Mouse (Mus musculus): ENCODE measurements at regions not wholly inside any gene's neighbourhood (a gene's known extent, or its start where the extent isn't known, plus 50 kb on each side); places are given as distances from the start of the nearest gene placed in this dataset.

DNA sequence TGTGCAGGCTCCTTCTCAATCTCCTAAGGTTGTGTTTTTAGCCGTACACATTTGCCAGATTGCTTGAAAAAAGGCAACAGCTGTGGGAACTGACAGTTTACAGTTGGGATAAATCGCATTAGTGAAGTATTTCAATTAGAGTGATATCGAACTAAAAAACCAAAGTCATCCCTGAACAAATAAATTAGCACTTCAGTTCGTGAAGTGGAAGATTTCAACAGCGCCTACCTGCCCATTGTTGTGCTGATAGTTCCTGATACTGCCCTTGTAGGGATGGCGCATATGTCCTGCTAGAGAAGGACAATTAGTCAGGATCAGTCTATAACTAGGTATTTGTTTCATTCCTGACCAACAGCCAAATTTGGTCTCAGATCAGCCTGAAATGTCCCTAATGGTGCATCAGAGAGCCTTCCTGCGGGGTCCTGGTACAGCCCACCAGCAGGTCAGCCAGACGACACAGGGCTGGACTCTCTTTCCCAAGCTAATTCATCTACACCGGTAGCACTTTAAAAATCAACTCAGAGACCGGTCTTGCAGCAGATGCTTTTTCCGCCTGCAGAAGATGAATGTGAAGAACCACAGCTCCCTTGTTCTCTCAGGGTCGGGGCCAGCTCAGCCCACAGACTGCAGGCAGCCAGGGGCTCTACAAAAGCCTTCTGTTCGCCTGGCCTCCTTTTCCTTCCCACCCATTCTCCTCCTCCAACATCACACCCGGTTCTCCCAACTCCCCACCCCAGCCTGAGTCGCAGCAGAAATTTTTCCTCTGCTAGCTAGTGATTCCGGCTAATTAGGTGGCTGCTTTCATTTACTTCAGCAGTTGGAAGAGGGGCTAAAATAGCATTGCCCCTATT is 146.1 kb downstream of the Psat1 start:
- DNase-seq (ENCODE audit: inconsistent ontology term) = peak; percentile 94

DNA sequence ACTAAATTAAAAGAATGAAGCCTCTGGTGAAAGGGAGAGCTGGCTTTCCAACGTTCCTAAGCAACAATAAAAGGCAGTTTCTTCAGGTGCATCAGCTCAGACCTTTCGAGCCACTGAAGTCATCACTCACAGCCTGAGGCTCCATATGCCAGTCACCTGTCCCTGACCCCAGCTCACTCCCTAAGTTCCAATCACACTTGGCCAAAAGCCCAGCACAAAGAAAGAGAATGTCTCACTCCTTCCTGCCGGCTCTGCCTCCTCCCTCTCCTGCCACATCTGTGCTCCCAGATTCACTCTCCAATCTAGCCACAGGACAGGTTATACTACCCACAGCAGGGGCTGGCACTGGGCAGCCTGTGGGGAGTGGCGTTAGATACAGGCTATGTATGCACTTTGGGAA is 150.7 kb downstream of the Psat1 start:
- no peak for DNase-seq (ENCODE audit: inconsistent ontology term)

DNA sequence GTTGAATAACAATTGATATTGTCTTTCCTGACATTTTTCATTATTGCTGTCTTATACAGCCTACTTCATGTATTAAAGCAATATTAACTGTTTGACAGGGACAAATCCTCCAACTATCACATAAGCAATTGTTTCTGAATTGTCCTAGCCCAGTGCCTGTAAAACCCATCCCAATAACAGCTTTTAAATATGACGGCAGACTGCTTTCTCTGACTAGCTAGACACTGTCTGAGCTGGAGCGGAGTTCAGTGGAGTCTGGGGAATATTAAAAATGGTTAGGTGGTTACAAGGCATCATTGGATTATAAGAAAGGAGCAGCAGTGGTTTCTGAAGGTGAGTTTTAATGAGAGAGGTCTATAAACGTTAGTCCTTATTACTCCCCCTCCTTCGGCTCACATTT is 155.2 kb downstream of the Psat1 start:
- no peak for DNase-seq (ENCODE audit: inconsistent ontology term)

DNA sequence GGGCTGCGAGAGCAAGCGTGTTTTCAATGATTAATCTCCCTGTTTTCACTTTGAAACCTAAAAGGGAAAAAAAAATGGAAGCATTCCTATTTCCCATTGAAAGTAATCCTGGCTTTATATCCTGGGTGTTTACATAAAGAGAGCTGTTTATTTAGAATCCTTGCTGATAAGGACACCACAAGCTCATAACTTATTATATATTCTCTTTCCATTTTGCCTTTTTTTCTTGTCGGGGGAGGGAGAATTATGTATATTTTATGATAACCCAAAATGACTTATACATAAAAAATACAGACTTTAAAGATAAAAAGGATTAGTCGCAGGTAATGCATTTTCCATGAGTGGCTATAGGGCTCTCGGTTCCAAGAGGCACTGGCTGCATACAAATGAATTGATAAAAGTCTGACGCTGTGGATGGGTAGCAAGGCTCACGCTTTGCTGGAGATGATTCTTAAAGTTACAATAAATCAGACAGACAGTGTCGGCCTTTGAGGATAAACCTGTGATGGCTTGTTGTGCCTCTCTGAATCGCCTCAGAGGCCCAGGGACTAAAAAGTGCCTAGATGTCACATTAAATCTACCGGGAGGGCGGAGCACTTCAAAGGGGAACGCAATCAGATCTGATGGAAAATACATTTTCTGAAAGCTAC is 155.7 kb downstream of the Psat1 start:
- DNase-seq (ENCODE audit: inconsistent ontology term) = no peak

DNA sequence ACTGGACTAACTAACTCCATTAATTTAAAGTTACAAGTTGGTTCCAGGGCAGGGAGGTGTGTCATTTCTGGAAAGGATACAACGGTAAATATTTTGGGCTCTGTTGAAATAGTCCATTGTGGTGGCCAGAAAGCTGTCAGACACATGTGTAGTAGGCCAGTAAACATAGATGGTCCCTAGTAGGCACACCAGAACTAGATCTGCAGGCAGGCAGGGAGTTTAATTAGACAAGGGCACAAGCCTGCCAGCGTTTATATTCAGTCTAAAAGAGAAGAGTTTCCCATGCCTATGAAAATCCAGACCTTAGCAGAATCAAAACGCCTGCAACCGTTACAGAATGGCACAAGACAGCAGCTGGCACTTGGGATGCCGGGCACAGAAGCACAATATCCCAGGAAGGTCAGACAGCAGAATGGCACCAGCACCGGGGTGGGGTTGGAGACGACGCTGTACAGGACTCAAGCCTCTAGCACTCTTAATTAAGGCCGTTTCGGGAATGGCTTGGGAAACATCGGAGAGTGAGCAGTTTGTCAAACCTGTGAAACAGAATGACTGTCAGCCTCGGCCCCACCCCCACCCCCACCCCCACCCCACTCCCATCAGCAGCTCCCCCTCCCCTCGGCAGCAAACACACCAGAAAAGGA is 156.4 kb downstream of the Psat1 start:
- DNase-seq (ENCODE audit: inconsistent ontology term) = no peak

DNA sequence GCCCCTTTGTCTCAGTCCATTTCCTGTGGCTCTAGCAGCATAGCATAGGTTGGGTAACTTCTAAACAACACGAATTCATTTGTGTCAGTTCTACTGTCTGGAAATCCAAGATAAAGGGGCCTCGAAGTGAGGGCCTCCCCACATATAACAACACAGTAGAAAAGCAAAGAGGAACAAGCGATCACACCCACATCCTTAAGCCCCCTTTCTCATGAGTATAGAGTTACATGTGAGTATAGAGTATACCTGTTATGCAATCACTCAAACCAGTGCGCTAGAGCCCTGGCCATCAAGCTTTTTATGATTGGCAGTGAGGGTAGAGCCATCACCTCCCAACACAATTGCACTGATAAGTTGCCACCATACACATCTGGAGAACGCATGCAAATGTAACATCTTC is 157.4 kb downstream of the Psat1 start:
- no peak for DNase-seq (ENCODE audit: inconsistent ontology term)

DNA sequence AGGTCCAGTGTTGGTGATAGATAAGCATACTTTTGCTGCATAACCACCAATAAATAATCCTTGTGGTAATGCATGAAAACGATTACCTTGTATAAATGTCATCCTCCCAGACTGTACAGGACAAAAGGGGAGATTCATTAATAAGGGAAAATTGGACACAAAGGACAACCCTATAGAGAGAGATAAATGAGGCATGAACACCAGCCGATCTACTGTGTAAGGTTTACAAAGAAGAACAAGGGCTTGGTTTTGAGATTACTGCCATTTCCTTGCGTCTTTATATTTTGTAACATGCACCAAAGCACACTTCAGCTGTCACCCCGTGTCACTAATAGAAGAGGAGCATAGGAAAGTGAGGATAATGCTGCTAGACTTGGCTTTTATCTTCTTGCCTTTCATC is 162.5 kb downstream of the Psat1 start:
- no peak for DNase-seq (ENCODE audit: inconsistent ontology term)

DNA sequence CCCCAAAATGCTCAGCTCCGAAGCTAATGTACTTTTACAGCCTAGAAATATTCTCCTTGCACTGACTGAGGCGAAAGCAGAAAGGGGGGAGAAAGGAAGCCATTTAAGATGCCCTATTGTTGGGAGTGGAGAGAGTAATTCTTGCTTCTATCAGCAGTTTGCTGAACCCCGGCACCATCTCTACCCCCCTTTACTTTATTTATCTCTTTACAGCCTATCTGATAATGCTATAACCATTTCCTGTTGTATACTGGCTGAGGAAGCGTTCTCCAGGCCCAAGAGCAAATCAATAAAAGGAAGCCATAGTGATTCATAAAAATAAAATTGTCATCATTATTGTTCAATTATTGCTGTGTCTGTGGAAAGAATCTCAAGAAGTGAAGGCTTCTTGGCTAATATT is 177.5 kb downstream of the Psat1 start:
- DNase-seq (ENCODE audit: inconsistent ontology term) = no peak

DNA sequence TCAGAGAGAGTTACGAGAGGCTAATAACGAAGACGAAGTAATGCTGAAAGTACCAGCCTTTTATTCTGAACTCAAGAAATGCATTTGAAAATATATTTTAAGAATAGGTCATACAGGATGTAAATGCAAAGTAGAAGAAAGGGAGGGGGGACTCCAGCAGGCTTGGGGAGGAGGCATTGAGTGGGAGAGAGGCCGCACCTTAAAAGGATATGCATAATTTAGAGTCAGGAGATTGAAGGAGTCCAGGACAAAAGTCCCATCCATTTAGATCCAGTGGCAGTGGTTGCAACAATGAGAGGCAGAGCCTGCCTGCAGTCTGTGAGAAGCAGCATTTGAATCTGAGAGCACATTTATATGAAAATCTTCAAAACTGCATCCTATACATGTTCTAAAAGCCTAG is 186.1 kb downstream of the Psat1 start:
- no peak for DNase-seq (ENCODE audit: inconsistent ontology term)

DNA sequence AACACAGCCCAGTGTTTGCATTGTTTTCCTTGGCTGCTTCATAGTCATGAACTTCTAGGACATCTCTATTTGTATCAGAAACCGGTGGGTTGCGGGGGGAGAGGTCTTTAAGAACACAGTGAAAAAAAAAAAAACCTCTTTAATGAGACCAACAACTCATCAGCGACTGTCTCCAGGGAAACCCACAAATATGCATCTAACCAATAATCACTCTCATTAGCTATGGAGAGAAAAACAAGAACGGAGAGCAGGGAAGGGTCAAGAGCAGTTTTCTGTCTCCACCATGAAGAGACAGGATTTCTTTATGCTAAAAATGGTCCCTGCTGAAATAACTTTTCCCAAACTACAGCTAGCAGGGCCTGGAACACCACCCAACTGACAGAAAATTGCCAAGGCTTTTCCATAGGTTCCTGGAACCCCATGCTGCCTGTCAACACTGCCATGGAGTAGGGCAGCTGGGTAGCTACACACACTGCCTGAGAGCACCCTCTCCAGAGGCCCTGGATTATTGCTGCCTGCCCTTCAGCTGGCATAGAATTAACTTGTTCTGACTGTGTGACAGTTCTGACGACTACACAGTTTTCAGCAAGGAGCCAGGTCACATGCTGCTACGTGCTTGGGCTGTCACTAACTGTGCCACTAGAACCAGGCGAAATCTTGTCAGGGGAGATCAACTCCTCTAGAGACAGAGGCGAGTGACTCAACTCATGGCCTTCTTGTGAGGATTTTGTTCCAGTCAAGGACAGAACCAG is 201.9 kb downstream of the Psat1 start:
- no peak for DNase-seq (ENCODE audit: inconsistent ontology term)

DNA sequence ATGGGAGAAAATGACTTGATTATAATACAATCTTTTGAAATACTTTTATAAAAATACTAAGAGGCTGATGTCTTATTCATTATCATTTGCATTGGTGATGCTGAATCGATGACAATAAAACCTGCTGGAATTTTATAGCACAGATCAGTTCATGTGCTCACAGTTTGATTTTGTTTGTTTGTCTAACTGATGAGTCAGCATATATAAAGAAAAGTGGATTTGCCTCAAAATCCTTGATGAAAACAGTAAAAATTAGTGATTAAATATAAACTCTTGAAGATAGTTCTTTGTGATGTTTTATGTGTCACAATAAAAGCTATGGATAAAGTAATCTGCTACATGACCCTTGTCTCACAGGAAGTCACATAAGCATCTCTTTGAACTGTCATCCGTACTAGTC is 210.9 kb downstream of the Psat1 start:
- no peak for DNase-seq (ENCODE audit: inconsistent ontology term)

DNA sequence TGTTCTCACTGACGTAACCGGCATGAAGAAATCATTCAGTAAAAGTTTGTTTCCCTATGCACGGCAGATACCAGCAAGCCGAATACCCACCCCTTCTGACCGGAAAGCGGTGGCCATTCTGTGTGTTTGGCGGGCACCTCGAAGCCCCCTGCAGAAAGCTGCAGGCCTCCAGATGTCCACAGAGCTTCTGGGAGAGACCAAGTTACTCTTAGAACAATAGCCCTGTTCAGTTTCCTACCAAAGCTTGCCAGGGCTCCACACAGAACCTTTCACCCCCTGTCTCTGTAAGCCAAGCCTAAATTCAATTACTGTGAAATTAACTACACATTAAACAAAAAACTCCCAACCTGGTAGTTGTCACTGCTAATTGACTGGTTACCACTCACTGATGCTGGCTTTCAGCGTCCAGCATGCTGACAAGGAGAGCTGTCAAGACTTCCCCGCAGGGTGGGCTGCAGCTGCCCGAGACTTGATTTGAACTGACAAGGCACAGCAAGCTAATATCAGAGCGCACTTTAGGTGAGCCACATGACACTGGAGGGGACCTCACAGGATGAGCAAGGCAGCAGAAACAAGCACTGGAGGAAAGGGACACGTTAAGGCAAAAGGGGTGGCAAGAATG is 220.2 kb downstream of the Psat1 start:
- DNase-seq (ENCODE audit: inconsistent ontology term) = peak; percentile 36

DNA sequence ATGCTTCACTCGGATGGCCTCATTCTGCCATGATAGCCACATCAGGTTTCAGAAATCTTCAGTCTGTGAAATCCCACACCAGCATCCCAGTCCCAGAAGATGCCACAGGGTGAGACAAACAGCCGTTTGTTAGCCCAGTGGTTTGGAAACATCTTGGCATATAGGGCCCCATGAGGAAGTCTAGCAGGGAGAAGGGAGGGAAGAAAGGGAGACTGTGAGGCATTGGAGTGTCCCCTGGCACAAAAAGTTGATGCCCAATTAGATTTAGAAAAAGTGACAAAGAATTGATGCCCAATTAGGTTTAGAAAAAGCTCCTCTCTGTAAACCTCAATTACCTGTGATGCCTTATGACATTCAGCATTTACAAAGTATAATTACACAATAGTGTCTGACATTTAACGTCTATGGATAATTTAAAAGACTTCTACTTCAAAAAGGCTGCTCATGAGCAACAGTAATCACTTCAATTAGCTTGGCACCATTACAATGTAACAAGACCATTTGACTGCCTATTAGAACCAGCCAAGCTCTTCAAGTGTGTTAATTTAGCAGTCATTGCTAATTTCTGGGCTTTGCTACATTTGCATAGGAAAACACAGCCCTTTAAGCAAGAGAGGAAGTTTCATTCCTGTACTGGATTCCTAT is 254.6 kb downstream of the Psat1 start:
- peak; percentile 81 for DNase-seq (ENCODE audit: inconsistent ontology term)

DNA sequence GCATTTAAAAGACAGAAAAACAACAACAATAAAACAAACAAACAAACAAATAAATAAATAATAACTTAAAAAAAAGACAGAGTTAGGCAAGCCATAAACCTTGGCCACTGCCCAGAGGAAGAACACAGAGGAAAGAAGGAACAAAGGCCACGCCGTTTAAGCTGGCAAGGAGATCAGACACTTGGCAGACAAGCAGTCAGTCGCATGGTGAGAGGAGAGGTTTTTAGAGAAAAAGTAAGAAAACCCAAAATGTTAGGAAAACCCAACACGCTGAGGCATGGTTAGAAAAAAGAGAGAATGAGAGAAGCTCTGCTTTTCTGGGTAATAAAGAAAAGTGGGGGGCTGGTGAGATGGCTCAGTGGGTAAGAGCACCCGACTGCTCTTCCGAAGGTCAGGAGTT is 277.1 kb downstream of the Psat1 start:
- no peak for DNase-seq (ENCODE audit: inconsistent ontology term)

DNA sequence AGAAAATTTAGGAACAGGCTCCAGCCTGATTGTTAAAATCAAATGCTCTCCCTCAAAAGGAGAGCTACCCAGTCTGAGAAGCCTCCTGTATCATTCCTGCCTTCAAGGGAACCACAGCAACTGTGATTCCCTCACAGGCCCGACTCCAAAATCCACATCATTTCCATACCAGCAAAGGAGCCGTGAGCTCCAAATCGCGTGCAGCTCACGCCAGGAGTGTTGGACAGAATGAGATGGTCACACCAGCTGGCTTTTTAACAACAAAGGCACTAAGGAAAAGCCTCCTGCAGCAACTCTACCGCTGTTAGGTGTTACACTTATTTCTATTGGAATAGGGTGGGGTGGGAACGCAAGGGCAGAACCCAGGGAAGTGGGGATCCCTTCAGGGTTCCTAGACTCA is 277.6 kb downstream of the Psat1 start:
- DNase-seq (ENCODE audit: inconsistent ontology term) = no peak

DNA sequence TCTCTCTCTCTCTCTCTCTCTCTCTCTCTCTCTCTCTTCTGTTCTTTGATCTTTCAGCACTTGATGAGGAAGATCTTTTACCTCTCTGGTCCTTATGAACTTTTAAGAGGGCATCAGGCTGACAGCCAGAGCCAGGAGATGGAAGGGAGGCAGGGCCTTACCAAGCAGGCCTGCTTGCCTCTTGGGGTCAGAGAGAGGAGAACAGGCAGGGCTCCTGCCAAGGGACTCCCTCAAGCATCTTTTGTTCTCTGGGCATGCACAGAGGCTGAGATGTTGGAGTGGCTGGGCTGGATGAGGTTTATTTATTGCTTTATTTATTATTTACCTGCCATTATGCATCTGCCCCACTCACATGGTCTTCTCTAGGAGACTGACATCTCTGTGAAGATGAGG is 278.5 kb downstream of the Psat1 start:
- DNase-seq (ENCODE audit: inconsistent ontology term) = no peak

DNA sequence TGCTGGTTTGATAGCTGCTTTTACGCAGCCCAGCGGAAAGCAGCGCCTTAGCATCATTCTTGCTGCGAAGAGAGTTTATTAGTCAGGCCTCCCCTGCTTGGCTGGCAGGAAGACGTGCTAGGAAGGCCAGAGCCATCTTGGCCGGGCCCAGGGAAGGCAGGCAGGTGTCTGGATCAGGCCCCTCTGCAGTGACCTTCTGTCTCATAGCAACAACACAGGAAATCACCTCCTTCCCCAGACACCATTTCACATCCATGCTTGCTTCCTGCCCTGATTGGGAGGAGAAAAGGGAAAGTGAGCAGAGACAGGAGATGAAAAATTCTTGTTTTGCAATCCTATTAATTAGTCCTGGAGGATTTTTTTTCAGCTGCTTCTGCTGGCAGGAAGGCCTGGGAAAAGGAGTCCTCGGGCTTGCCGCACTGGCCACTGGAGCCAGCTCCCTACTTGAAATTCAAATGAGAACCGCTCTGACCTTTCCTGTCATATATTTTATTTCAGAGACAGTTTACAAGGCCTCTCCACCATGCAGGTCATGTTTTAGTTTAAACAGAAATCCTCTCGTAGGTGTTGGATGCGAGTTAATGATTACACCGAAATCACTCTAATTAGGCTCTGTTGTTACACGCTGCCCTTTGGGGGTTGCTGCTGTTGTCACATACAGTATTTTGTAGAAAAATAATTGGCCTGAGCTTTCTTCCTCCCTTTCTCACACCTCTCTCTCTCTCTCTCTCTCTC is 279.1 kb downstream of the Psat1 start:
- no peak for DNase-seq (ENCODE audit: inconsistent ontology term)

DNA sequence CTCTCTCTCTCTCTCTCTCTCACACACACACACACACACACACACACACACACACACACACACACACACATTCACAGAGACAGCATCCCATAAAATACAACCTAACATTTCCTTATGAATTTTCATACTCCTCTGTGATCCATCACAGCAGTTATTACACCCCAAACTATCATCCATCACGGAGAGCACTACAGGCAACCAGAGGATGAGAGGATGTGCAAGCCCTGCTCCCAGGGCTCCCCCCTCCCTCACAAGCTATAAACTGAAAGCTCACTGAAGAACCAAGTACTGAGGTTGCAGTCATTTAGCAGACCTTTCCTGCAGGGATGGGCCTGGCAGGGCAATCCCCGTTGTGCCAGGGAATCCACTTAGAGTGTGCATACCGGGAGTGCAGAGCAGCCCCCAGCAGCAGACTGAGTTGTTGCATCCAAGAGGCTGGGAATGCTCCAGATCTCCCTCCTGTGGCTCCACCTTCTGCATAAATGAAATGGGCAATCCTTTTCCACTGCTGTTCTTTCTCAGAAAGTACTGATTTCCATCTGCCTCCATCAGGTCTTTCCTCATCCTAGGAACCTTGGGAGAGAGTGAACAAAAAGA is 283.4 kb downstream of the Psat1 start:
- no peak for DNase-seq (ENCODE audit: inconsistent ontology term)

DNA sequence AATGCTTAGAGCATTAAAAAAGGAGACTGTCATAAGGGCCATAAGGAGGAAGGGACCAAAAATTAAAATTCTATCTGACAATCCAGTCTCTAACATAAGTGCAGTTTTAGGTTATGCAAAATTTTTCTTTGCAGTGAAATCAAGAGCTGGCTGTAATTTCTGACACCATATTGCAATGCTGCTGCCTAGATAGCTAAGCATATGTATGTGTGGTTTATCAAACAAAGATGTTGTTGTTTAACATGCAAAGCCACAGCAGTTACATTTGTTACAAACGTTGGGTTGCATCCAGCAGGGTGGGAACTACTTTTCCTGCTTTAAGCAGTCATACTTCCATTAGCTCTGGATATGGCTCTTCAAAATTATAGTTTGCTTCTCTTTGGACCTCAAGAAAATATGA is 288.5 kb downstream of the Psat1 start:
- DNase-seq (ENCODE audit: inconsistent ontology term) = no peak

DNA sequence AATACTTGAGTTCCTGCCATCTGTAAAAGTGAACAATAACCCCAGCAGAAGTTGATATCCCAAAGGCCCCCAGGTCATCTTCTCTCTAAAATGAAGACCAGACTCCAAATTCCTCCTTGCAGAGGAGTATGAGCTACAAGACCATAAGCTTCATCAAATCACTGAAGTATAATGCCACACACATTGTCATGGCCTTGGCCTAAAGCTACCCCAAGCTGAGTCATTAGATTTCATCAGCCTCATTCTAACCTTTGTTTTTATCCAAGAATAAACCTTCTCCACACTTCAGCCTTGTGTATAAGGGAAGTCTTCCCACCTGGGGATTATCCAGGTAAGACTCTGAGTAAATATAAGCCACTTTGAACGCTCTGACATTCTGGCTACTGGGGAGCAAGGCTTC is 289.3 kb downstream of the Psat1 start:
- no peak for DNase-seq (ENCODE audit: inconsistent ontology term)

Measured in Muller cell, postnatal 12 days (primary cell).